Mouse (Mus musculus): ENCODE data around the gene Plekha1.

The Plekha1 gene

DNA sequence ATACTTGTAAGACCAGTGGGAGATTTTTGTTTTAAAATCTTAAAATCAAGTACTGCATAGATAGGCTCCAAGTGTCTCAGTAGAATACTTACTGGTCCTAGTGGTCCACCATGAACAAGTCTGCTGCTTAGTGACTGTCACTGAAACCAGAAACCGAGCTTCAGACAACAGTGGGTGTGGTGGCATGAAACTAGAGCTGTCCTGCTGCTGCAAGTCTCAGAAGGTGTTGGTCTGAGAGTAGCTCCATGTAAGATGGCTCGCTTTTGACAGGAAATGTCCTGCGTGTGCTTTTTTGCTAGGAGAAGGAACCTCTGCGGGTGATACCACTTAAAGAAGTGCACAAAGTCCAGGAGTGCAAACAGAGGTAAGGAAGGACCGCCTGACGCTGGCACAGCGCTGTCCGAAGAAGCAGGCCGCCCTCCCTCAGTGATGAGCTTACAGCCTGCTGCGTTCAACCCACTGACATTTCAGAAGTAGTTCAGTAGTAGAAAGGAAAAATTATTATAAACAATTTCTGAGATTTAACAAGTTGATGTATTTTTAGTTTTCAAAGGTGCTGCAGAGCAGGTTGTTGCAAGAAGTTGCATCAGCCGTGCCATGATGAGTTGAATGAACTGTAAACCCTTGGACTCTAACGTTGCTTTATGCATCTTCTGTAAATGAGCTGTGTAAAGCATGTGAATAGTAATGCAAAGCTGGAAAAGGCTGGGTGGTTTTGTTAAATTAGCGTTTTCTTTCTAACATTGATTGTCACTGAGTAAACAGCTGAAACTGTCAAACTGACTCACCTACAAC lies 39.2 kb downstream of the Plekha1 start:
- in situ Hi-C loops (cut with MboI; ENCODE audit: unreplicated experiment in 2 of 2), result loop anchor here in 1 of 2 experiments (25.0 kb wide), 1 partner anchor 1242 kb away; no protein-coding TSS in a partner anchor

DNA sequence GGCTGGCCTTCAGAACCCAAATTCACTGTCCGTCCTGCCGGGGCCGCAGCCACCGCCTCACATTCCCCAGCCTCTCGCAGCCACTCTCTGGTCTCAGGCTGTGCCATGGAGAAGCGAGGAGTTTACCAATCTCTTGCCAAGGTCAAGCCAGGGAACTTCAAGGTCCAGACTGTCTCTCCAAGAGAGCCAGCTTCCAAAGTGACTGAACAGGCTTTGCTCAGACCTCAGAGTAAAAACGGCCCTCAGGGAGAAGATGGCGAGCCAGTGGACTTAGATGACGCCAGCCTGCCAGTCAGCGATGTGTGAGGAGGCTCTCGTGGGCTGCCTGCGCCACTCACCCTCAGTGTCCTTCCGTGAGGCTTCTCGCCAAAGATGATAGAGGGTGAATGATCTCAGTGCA lies 45.3 kb downstream of the Plekha1 start:
- in situ Hi-C loops (cut with MboI; ENCODE audit: unreplicated experiment in 2 of 2), result loop anchor here in 1 of 2 experiments (5.0 to 25.0 kb wide), 2 partner anchors 149 to 1249 kb away; no protein-coding TSS in a partner anchor

DNA sequence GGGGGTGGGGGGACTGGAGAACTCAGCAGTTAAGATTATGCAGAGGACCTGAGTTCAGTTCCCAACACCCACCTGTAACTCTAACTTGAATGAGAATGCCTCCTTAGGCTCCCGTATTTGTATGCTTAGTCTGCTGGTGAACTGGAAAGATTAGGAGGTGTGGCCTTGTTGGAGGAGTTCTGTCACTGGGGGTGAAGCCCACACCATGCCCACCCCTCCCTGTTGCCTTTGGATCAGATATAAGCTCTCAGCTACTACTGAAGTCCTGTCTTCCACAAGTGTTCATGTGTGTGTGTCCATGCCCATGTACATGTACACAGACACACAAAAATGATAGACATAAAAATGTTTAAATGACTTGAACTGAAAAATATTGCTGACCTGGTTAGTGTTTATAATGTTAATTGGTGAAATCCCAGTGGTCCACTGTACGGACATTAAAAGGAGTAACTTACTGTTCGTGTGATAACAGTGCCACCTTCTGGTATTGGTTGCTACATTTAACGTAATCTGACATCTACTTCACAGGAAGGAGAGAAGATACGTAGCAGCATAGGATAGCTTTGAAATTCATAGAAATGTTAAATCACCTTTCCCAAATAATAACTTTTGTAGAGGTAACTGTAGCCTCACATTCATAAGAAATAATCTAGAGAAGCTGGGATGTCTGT lies 49.3 kb downstream of the Plekha1 start:
- in situ Hi-C loops (cut with MboI; ENCODE audit: unreplicated experiment in 2 of 2), result loop anchor here (5.0 to 25.0 kb wide), 3 partner anchors 143 to 1253 kb away; partner anchors contain the start of gene Btbd16 (in 1 of the 2)

DNA sequence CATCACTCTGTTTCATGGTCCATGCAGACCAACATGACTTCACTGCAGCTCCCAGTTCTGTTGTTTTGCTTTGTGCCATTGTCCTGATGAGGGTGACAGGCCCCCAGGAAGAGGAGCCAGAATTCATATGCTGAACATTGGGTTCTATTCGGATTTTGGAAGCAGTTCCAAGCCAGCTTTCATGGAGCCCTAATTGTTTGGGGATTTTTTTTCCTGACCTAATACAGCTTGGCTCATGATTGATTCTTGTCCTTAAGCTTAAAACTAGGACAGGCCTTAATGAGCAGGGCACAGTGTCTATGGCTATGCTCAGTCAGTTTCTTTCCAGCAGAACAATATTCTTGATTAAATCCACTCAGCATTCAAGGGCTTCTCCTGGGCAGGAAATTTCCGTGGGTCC lies 52.7 kb downstream of the Plekha1 start:
- in situ Hi-C loops (cut with MboI; ENCODE audit: unreplicated experiment in 2 of 2), result loop anchor here (5.0 to 25.0 kb wide), 2 partner anchors 146 to 1256 kb away; partner anchors contain the start of gene Btbd16 (in 1 of the 2)

DNA sequence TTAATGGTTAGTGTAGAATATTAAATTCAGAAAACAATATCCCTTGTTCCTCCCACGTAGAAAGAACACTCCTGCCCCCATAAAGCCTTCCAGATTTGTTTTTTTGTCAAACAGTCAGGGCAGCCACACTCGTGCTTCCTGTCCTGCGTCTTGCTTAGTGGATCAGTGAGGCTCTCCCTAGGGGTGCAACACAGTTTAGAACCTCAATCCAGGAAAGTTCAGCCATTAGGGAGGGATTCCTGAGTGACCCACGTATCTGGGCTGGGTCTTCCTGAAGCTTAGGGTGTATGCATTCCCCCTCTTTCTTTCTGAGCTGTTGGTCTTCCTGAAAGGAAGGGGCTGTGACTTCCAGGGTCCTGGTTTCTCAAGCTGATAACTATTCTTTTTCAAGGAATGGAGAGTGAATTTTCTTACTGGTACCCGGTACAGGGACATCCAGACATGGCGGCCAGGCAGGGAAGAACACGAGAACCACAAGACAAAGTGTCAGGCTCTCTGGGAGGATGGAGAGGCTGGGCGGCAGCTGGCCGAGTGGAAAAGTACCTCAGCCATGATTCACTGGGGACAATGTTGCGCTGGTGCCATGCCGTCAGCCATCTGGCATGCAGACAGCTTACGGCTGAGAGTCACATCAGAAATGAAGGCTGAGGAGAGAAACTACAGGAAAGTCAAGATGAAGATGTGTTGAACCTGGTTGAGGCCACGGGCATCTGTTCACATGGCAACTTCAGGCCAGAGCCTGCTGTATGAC lies 57.6 kb downstream of the Plekha1 start:
- in situ Hi-C loops (cut with MboI; ENCODE audit: unreplicated experiment in 2 of 2), result loop anchor here in 1 of 2 experiments (25.0 kb wide), 1 partner anchor 1261 kb away; no protein-coding TSS in a partner anchor

DNA sequence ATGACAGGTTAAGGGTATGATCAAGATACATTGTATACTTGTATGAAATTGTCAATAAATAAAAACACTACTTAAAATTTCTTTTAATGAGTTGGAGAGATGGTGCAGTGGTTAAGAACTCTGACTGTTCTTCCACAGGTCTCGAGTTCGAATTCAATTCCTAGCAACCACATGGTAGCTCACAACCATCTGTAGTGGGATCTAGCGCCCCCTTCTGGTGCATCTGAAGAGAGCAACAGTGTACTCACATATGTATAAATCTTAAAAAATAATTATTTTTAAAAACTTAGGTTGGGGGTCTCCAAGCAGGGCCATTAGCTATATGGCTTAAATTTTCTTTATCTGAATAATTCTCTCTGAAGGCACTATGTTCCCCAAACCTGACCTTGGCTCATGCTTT lies 64.8 kb downstream of the Plekha1 start:
- in situ Hi-C loops (cut with MboI; ENCODE audit: unreplicated experiment in 2 of 2), result no loop called here

DNA sequence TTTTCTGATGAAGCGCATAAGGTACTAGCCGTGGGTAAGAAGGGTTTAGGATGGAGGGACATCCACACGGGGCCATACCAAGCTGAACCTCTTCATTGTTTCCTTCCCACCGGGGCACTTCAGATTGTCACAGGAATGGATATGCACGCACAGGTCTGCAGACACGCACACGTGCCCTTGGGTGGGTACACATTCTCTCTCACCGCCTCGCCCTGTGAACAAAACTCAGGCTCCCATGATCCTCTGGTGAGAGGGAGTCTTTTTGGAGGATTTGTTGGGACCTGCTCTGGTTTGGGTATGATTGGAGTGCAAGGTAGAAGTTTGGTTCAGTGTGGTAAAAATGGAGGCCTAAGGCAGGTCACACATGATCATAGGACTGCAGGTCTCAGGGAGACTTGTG lies 67.4 kb downstream of the Plekha1 start:
- in situ Hi-C loops (cut with MboI; ENCODE audit: unreplicated experiment in 2 of 2), result no loop called here

DNA sequence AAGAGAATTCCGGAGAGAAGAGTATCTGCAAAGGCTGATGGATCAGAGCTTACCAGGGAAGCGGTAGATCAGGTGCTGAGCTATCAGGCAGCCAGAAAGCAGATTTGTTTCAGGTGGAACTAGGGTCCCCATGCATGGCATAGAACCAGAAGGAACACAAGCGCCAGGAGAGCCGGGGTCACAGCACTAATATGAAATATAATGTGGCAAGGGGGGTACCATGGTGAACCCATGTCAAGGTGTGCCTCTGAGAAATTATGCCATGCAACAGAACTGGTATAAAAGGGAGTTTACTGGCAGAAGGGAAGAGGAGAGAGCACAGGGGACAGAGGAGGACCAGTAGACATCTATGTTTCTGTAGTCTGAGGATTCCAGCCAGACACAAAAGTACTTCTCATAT lies 69.1 kb downstream of the Plekha1 start:
- in situ Hi-C loops (cut with MboI; ENCODE audit: unreplicated experiment in 2 of 2), result no loop called here

DNA sequence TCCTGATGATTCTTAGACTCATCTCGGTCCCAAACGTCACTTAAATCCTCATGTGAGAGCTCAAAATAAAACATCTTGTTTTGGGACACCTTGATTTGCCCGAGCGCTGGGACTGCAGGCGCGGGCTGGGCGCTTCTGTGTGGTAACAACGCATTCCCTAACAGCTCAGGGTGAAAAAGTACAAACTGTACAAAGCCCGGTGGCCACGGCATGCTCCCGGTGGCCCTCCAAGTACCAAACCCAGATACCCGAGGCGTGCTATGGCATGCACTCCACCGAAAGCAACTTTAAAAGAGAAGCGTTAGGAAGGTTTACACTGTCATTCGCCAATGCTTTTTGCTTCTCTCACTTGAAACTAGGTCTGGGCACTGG lies 69.9 kb downstream of the Plekha1 start:
- in situ Hi-C loops (cut with MboI; ENCODE audit: unreplicated experiment in 2 of 2), result no loop called here

DNA sequence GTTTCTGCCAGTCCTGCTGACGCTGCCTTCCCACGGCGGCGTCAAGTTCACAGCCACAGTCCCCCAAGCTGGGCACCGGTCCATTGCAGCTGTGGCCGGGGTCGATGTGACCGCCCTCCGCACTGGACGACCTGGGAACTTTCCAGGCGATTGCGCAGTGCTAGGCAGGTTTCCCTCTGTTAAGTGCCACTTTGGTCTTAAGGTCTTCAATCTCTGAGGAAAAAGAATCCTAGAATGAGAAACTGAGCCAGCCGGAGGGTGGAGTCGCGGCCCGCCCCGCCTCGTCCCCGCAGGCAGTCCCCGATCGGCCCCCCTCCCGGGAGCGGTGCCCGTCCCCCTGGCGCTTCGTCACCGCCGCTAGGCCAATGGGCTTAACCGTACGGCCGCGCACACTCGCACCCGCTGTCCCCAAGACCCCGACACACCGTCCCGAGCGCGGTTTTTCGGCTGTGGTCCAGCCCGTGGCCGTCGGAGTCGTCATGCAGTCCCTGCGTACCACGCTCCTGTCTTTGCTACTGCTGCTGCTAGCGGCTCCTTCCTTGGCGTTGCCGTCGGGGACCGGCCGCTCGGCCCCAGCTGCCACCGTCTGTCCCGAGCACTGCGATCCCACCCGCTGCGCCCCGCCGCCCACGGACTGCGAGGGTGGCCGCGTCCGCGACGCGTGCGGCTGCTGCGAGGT lies 70.4 kb downstream of the Plekha1 start, which contains the start of gene Htra1:
Htra1 (plus strand) TSS at position 319 of the 679 bp plus-strand sequence.
- in situ Hi-C loops (cut with MboI; ENCODE audit: unreplicated experiment in 2 of 2), result no loop called here

DNA sequence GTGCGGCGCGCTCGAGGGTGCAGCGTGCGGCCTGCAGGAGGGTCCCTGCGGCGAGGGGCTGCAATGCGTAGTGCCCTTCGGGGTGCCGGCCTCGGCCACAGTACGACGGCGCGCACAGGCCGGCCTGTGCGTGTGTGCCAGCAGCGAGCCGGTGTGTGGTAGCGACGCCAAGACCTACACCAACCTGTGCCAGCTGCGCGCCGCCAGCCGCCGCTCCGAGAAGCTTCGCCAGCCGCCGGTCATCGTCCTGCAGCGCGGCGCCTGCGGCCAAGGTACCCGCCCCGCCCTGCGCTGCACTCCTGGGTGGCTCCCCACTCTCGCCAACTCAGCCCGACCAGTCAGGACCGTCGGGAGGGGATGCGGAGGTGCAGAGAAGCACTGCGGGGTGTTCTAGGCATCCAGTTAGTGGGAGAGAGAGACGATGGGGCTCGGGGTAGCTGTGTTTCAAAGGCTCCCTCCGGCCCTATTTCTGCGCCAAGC lies 71.0 kb downstream of the Plekha1 start:
- in situ Hi-C loops (cut with MboI; ENCODE audit: unreplicated experiment in 2 of 2), result no loop called here

DNA sequence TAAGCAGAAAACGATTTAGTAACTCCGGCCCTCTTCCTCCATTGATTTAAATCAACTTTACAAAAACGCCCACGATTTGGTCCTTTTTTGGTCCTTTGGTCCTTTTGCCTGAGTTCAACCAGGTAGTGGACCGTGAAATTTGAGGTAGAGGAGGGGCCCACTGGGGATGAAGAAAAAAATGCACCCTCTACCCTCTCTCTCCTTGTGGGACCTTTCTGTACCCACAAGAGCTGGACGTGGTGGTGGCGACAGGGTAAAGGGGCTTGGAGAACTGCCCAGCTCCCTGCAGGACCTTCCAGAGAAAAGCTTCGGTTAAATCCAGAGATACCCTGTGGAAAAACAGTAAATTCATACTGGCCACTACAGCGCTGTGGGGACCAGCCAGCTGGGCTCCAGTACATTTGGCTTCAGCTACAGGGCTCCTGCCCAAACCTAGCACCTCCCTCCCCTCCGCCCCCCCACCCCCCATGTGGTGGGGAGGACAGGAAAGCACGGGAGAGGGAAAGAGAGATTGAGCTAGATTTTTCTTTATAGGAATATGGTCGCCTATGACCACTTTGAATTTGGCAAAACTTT lies 71.8 kb downstream of the Plekha1 start:
- in situ Hi-C loops (cut with MboI; ENCODE audit: unreplicated experiment in 2 of 2), result no loop called here

DNA sequence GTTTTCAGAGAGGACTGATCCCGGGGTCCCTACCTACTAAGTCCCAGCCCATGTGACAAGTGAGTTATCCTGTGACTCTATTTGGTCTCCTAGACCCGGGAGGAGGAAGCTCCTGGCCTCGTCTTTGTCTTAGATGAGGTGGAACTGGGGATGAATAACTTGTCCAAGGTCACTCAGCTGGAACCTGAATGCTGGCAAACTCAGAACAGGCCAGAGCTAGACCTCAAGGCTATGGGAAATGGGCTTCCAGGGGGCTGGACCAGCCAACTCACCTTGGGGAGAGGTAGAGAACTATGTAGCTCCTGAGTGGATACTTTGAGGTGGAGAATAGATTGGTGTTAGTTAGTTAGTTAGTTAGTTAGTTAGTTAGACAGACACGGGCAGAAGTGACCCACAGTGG lies 72.4 kb downstream of the Plekha1 start:
- in situ Hi-C loops (cut with MboI; ENCODE audit: unreplicated experiment in 2 of 2), result no loop called here

DNA sequence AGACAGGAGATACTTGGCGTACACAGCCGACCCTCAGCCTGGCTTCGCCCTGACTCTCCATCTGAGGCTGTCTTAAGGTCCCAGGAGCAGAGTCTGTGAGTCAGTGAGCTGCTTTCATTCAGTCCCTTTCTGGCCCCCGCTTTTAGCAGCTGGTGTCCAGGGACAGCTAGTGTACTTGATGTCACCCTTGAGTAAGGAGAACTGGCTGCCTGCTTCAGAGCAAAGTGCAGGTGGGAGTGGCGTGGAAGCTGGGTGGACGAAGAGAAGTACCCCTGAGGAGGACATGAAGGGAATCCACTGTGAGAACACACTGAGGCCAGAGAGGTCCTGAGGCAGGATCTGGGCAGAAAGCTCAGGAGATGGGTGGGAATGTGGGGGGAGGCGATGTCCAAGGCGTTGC lies 73.3 kb downstream of the Plekha1 start:
- in situ Hi-C loops (cut with MboI; ENCODE audit: unreplicated experiment in 2 of 2), result no loop called here

DNA sequence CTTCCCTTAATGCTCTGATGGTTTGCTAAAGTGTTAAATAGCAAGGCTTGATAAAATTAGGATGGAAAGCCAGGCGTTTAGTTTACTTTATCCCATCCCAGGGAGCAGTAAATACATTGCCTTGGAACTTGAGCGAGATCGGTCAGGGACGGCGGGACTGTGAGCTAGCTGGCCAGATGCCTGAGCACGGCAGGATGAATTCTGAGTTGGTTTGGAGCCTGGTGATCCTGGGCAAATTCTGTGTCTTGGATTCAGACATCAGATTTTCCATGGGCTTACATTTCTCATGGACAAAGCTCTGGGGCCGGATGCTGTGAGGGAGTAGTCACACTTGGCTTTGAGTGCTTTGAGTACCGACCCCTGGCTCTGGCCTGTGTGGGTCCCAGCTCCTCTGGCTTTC lies 75.2 kb downstream of the Plekha1 start:
- in situ Hi-C loops (cut with MboI; ENCODE audit: unreplicated experiment in 2 of 2), result no loop called here

DNA sequence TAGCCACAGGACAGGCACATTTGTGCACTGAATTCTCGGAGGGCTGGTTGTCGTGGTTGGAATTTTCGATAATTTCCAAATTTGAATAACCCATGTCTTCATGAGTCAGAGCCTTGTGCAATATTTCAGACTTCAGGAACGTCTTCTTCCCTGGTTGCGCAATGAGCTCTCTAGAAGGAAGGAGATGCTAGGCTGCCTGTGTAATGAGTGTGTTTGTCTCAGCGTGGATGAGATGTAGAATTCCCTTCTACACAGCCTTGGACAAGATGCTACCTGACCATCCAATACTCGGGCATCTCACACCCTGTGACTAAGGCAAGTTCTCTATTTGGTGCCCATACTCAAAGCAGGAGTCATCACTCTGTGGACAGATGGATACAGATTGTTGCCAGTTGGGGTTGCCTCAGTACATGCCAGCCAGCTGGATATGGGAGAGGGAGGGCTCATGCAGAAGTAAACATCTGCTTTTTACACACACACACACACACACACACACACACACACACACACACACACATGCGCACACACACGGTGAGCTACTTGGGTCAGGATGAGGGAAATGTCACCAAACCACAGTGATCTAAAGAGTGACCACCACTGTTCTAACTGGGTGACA lies 77.8 kb downstream of the Plekha1 start:
- in situ Hi-C loops (cut with MboI; ENCODE audit: unreplicated experiment in 2 of 2), result no loop called here

DNA sequence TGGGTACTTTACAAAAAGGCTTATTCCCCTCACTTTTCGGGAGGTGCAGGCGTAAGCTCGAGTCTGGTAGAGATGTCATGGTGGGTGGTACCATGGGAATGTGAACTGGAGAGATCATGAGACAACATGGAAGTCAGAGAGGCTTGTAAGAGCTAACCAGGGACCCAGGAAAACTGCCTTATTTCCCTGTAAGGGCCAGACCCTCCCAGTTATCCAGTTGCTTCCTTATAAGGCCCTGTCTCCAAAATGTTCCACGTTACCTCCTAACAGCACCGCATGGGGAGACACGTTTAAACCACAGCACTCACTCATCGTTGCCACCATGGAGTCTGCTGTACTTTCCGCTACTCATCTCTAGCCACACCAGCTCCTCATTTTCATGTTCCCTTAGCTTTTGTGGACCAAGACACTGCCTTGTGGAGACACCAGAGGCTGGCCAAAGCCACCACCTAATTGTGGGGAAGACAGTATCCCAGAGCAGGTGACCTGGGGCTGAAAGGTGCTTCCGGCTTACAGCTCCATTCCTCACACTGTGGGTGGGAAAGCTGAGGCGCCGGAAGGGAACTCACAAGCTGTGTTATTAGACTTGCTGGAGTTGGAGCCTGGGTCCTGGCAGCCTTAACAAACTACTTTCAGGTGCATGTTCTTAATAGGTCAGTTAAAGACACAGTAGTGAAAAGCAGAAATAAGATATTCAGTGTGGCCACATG lies 79.4 kb downstream of the Plekha1 start:
- in situ Hi-C loops (cut with MboI; ENCODE audit: unreplicated experiment in 2 of 2), result no loop called here

DNA sequence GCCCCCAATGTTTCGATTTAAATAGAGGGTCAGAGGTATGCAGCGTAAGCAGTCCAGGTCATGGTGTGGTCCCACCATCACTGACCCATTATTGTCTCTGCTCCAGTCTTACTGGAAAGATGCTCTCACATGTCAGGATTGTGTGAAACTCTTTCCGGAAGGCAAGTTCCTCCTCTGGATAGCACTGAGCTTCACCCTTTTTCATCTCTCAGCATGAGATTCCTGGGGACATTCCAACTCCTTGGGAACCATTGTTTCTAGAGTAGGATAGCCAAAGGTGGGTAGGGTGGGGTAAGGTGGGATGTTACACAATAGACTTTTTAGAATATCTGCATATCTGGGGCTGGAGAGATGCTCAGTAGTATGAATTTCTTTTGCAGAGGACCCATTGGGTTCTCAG lies 80.2 kb downstream of the Plekha1 start:
- in situ Hi-C loops (cut with MboI; ENCODE audit: unreplicated experiment in 2 of 2), result no loop called here

DNA sequence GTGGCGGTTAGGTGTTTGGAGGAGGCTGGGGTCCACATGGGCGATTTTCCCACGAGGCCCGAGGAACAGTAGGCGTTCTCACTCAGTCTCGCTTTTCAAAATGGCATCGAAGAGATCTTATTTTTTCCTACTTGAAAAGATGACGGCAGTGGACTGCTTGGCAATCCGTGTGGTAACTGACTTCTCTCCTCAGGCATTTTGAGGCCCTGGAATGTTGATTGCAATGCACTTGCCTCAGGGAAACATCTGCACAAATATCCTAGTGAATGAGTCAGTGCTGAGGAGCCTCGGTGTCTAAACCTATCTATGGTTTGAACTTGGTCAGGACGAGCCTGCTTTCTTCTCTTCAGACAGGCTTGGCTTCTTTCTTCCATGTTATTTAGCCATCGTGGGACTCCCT lies 80.7 kb downstream of the Plekha1 start:
- in situ Hi-C loops (cut with MboI; ENCODE audit: unreplicated experiment in 2 of 2), result no loop called here

Measured in v-Abl transformed pro-B cells (cell line).